Mouse (Mus musculus): ENCODE measurements at regions not wholly inside any gene's neighbourhood (a gene's known extent, or its start where the extent isn't known, plus 50 kb on each side); places are given as distances from the start of the nearest gene placed in this dataset.

GRCm38 (mm10) chr4:142866341-142866740, 346.5 kb downstream of the Prdm2 start:
- ATAC-seq (replicated peaks; ENCODE audit: low FRiP score) (no peak), DNase-seq (ENCODE audit: low spot score) (no peak)
- H3K4me2 ChIP-seq (ENCODE audit: low read depth, low read length, severe bottlenecking): no peak overlapping the region
- no peaks in the 10 kb centered on the region for H3K27me3 ChIP-seq (ENCODE audit: control insufficient read depth, insufficient read depth, low read length)
- H3K27ac ChIP-seq (ENCODE audit: low read depth, low read length): no peak overlapping the region
- 90% methylated on average over 7 of the region's 7 CpGs for WGBS
- no peaks in the 10 kb centered on the region for H3K9me3 ChIP-seq (ENCODE audit: control insufficient read depth, low read length)
- H3K36me3 ChIP-seq (ENCODE audit: control insufficient read depth, insufficient read depth, low read length): no peaks in the 10 kb centered on the region
- H3K4me1 ChIP-seq (replicated peaks; ENCODE audit: control insufficient read depth, insufficient read depth, low read length): no peaks in the 10 kb centered on the region
- no peak overlapping the region for H3K4me3 ChIP-seq (ENCODE audit: low read depth, low read length)
- no peak overlapping the region for H3K9ac ChIP-seq (ENCODE audit: low read length)

GRCm38 (mm10) chr4:142865593-142865992, 347.2 kb downstream of the Prdm2 start:
- Histone ChIP-seq H3K27me3 (ENCODE audit: control insufficient read depth, insufficient read depth, low read length) (no peaks in the 10 kb centered on the region), H3K27ac (ENCODE audit: low read depth, low read length) (no peak overlapping the region), H3K4me1 (replicated peaks; ENCODE audit: control insufficient read depth, insufficient read depth, low read length) (no peaks in the 10 kb centered on the region), H3K9me3 (ENCODE audit: control insufficient read depth, low read length) (no peaks in the 10 kb centered on the region), H3K4me2 (ENCODE audit: low read depth, low read length, severe bottlenecking) (no peak overlapping the region), H3K4me3 (ENCODE audit: low read depth, low read length) (no peak overlapping the region), H3K36me3 (ENCODE audit: control insufficient read depth, insufficient read depth, low read length) (no peaks in the 10 kb centered on the region), H3K9ac (ENCODE audit: low read length) (no peak overlapping the region)
- 88% methylated on average over 2 of the region's 2 CpGs for whole genome bisulfite sequencing
- DNase-seq (ENCODE audit: low spot score) (no peak), ATAC-seq (replicated peaks; ENCODE audit: low FRiP score) (no peak)

DNA sequence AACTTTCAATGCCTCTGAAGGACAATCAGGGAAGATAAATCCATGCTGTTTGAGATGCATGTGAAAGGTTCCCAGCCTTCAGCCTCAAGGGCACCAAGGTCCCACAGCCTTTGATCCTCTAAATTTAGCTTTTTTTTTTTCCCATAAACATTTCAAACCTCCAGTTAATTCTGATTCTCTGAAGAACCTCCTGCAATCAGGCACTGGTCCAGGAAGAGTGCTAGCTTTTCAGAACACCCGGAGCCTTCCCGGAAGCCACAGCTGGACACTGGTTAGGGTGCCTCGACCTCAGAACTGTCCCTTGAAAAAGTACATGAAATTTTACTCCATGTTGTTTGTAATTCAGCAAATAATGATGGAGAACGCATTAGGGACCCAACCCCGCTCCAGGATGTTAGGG, 348.9 kb downstream of the Prdm2 start:
- ATAC-seq (replicated peaks; ENCODE audit: low FRiP score): no peak
- Histone ChIP-seq H3K9ac (ENCODE audit: low read length) (no peak overlapping the region), H3K4me2 (ENCODE audit: low read depth, low read length, severe bottlenecking) (no peak overlapping the region), H3K9me3 (ENCODE audit: control insufficient read depth, low read length) (no peaks in the 10 kb centered on the region), H3K27me3 (ENCODE audit: control insufficient read depth, insufficient read depth, low read length) (no peaks in the 10 kb centered on the region), H3K27ac (ENCODE audit: low read depth, low read length) (no peak overlapping the region), H3K4me3 (ENCODE audit: low read depth, low read length) (no peak overlapping the region), H3K4me1 (replicated peaks; ENCODE audit: control insufficient read depth, insufficient read depth, low read length) (no peaks in the 10 kb centered on the region), H3K36me3 (ENCODE audit: control insufficient read depth, insufficient read depth, low read length) (no peaks in the 10 kb centered on the region)
- WGBS: 79% methylated on average over 5 of the region's 5 CpGs
- no peak for DNase-seq (ENCODE audit: low spot score)

DNA sequence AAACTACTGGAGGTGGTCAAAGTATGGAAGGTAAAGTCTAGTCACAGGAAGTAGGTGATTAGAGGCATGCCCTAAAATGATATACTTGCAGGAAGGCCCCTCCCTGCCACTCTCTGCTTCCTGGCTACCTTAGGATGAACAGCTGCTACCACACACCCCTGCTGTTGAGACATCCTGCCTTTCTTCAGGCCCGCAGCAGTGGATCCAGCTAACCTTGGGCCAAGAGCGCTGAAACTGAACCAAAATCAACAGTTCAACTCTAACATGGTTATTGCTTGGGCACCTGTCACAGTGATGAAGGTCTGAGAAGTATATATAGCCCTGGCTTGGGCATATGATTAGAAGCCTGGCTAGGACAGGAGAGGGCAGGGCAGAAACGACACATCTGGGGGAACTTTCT, 352.4 kb downstream of the Prdm2 start:
- ATAC-seq (replicated peaks; ENCODE audit: low FRiP score) (no peak), DNase-seq (ENCODE audit: low spot score) (no peak)
- WGBS: 97% methylated on average over 3 of the region's 3 CpGs
- Histone ChIP-seq H3K27me3 (ENCODE audit: control insufficient read depth, insufficient read depth, low read length) (no peaks in the 10 kb centered on the region), H3K4me1 (replicated peaks; ENCODE audit: control insufficient read depth, insufficient read depth, low read length) (no peaks in the 10 kb centered on the region), H3K27ac (ENCODE audit: low read depth, low read length) (no peak overlapping the region), H3K4me2 (ENCODE audit: low read depth, low read length, severe bottlenecking) (no peak overlapping the region), H3K36me3 (ENCODE audit: control insufficient read depth, insufficient read depth, low read length) (no peaks in the 10 kb centered on the region), H3K9me3 (ENCODE audit: control insufficient read depth, low read length) (no peaks in the 10 kb centered on the region), H3K9ac (ENCODE audit: low read length) (no peak overlapping the region), H3K4me3 (ENCODE audit: low read depth, low read length) (no peak overlapping the region)

DNA sequence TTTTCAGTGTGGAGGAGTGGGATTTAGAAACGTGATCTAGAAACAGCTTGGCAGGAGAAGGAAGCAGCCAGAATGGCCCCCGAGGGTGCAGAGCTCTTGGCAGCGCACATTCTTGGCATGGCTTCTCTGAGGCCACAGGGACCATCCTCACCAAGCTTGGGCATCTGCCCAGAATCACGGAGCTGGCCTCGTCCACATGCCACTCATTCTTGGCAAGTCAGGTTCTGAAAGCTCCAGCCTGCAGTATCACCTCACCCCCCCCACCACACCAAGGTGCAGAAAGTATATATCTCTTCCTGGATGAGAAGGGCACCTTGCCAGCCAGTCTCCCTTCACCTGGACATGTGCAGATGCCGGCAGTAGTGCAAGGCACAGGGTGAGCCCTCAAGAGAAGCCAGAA, 356.2 kb downstream of the Prdm2 start:
- Histone ChIP-seq H3K4me3 (ENCODE audit: low read depth, low read length) (no peak overlapping the region), H3K4me1 (replicated peaks; ENCODE audit: control insufficient read depth, insufficient read depth, low read length) (no peaks in the 10 kb centered on the region), H3K4me2 (ENCODE audit: low read depth, low read length, severe bottlenecking) (no peak overlapping the region), H3K27ac (ENCODE audit: low read depth, low read length) (no peak overlapping the region), H3K36me3 (ENCODE audit: control insufficient read depth, insufficient read depth, low read length) (no peaks in the 10 kb centered on the region), H3K9me3 (ENCODE audit: control insufficient read depth, low read length) (no peaks in the 10 kb centered on the region), H3K27me3 (ENCODE audit: control insufficient read depth, insufficient read depth, low read length) (no peaks in the 10 kb centered on the region), H3K9ac (ENCODE audit: low read length) (no peak overlapping the region)
- WGBS: 79% methylated on average over 6 of the region's 6 CpGs
- no peak for DNase-seq (ENCODE audit: low spot score)
- no peak for ATAC-seq (replicated peaks; ENCODE audit: low FRiP score)

GRCm38 (mm10) chr4:142855635-142856034, 357.2 kb downstream of the Prdm2 start:
- H3K4me2 ChIP-seq (ENCODE audit: low read depth, low read length, severe bottlenecking): no peak overlapping the region
- H3K9ac ChIP-seq (ENCODE audit: low read length): no peak overlapping the region
- H3K27ac ChIP-seq (ENCODE audit: low read depth, low read length): no peak overlapping the region
- no peaks in the 10 kb centered on the region for H3K4me1 ChIP-seq (replicated peaks; ENCODE audit: control insufficient read depth, insufficient read depth, low read length)
- 87% methylated on average over 6 of the region's 6 CpGs for WGBS
- H3K4me3 ChIP-seq (ENCODE audit: low read depth, low read length): no peak overlapping the region
- DNase-seq (ENCODE audit: low spot score) (no peak), ATAC-seq (replicated peaks; ENCODE audit: low FRiP score) (no peak)
- no peaks in the 10 kb centered on the region for H3K9me3 ChIP-seq (ENCODE audit: control insufficient read depth, low read length)
- no peaks in the 10 kb centered on the region for H3K27me3 ChIP-seq (ENCODE audit: control insufficient read depth, insufficient read depth, low read length)
- H3K36me3 ChIP-seq (ENCODE audit: control insufficient read depth, insufficient read depth, low read length): no peaks in the 10 kb centered on the region

DNA sequence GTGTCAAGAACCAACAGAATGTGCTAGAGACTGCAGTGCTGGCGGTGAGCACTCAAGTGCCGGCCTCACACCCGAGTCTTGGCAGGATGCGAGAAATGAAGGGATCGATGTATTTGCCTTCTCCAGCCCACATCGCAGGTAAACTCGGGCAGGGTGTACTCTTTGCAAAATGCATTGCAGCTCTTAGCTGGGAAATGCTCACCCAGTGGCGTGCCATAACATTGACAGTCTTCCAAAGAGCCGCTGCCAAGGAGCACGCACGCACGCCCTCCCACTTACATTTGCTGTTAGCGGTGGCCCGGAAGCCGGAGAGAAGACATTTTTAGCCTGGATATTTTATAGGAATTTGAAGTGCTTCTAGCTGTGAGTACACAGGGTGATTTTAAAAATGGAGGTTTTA, 358.9 kb downstream of the Prdm2 start:
- 94% methylated on average over 15 of the region's 15 CpGs for WGBS
- Histone ChIP-seq H3K4me1 (replicated peaks; ENCODE audit: control insufficient read depth, insufficient read depth, low read length) (no peaks in the 10 kb centered on the region), H3K9ac (ENCODE audit: low read length) (no peak overlapping the region), H3K27me3 (ENCODE audit: control insufficient read depth, insufficient read depth, low read length) (no peaks in the 10 kb centered on the region), H3K9me3 (ENCODE audit: control insufficient read depth, low read length) (no peaks in the 10 kb centered on the region), H3K27ac (ENCODE audit: low read depth, low read length) (no peak overlapping the region), H3K36me3 (ENCODE audit: control insufficient read depth, insufficient read depth, low read length) (no peaks in the 10 kb centered on the region), H3K4me2 (ENCODE audit: low read depth, low read length, severe bottlenecking) (no peak overlapping the region), H3K4me3 (ENCODE audit: low read depth, low read length) (no peak overlapping the region)
- no peak for ATAC-seq (replicated peaks; ENCODE audit: low FRiP score)
- DNase-seq (ENCODE audit: low spot score): no peak

DNA sequence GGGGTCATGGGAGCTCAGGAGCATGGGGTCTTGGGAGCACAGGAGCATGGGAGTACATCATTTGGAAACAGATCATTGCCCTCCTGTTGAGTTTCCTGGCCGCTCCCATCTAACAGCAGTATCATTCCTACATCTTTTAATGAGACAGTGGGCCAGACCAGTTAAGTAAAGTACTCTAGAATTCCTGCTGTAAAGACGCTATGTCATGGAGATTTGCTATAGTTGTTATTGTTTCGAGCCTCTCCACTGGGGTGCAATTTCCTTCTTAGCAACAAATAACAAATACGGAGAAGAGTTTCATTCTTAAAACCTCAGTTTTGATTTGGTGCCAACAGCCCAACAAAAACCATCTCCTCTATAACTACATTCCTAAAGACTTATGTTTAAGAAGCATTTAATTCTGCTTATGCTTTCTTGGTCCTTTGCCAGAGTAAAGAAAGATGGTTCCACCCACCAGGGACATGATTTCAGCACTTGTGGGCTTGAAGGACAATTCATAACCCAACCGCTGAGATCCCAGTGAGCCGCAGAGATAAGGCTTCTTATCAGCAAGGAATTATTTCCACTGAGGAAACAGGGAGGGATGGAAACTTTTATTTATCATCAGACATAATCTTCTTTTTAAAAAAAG, 367.6 kb downstream of the Prdm2 start:
- no peaks in the 10 kb centered on the region for H3K9me3 ChIP-seq (ENCODE audit: control insufficient read depth, low read length)
- H3K4me1 ChIP-seq (replicated peaks; ENCODE audit: control insufficient read depth, insufficient read depth, low read length): no peaks in the 10 kb centered on the region
- no peaks in the 10 kb centered on the region for H3K27me3 ChIP-seq (ENCODE audit: control insufficient read depth, insufficient read depth, low read length)
- 92% methylated on average over 6 of the region's 6 CpGs for WGBS
- no peak overlapping the region for H3K27ac ChIP-seq (ENCODE audit: low read depth, low read length)
- ATAC-seq (replicated peaks; ENCODE audit: low FRiP score) (no peak), DNase-seq (ENCODE audit: low spot score) (no peak)
- H3K36me3 ChIP-seq (ENCODE audit: control insufficient read depth, insufficient read depth, low read length): no peaks in the 10 kb centered on the region
- H3K9ac ChIP-seq (ENCODE audit: low read length): no peak overlapping the region
- H3K4me3 ChIP-seq (ENCODE audit: low read depth, low read length): no peak overlapping the region
- no peak overlapping the region for H3K4me2 ChIP-seq (ENCODE audit: low read depth, low read length, severe bottlenecking)

DNA sequence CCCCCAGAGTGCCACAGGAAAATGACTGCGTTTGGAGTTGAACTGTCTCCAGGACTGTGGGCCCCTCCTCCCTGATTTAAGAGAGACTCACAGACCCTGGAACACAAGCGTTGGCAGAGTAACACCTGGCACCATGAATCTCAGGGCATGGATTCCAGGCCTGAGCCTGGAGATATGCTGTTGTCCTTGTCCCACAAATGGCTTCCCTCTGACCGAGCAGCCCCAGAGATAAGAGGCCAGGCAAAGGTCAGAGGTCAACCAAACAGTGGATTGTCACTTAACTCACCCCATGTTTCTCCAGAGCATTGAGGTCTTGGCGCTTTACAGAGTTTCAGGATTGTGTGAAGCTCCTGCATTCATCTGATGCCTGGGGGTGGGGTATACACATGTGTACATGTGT, 373.3 kb downstream of the Prdm2 start:
- no peak for ATAC-seq (replicated peaks; ENCODE audit: low FRiP score)
- H3K27me3 ChIP-seq (ENCODE audit: control insufficient read depth, insufficient read depth, low read length): no peaks in the 10 kb centered on the region
- no peak overlapping the region for H3K27ac ChIP-seq (ENCODE audit: low read depth, low read length)
- H3K9me3 ChIP-seq (ENCODE audit: control insufficient read depth, low read length): no peaks in the 10 kb centered on the region; the same call in 1 of the 2 replicates
- H3K4me3 ChIP-seq (ENCODE audit: low read depth, low read length): no peak overlapping the region
- no peaks in the 10 kb centered on the region for H3K4me1 ChIP-seq (replicated peaks; ENCODE audit: control insufficient read depth, insufficient read depth, low read length)
- H3K36me3 ChIP-seq (ENCODE audit: control insufficient read depth, insufficient read depth, low read length): no peaks in the 10 kb centered on the region
- no peak for DNase-seq (ENCODE audit: low spot score)
- no peak overlapping the region for H3K9ac ChIP-seq (ENCODE audit: low read length)
- no peak overlapping the region for H3K4me2 ChIP-seq (ENCODE audit: low read depth, low read length, severe bottlenecking)
- 53% methylated on average over 4 of the region's 4 CpGs for WGBS
